Mouse (Mus musculus) frontal cortex, adult 2 months (tissue): ENCODE measurements around the gene Mbtd1. TPM values are rescaled to one million over a fixed set of nuclear protein-coding genes. Genes with fewer than 3 reads are reported as not detected.

Experiments
- DNase-seq, 2 experiments: peaks; one replicate each; pipeline ENCODE4 v3.0.0; 2022; ENCODE audit warnings: low spot score in 1 of 2; ENCODE audit errors: extremely low spot score in 1 of 2
- polyA plus RNA-seq: library from polyadenylated mRNA; depleted of rRNA; stranded (reverse); fragments of >200 nt; gene quantifications from 2 replicates; pipeline ENCODE4 v1.2.3, GENCODE M21; 2012; rRNA removed

Mbtd1 gene
- polyA plus RNA-seq, 1 experiment: 24.6 TPM

DNA sequence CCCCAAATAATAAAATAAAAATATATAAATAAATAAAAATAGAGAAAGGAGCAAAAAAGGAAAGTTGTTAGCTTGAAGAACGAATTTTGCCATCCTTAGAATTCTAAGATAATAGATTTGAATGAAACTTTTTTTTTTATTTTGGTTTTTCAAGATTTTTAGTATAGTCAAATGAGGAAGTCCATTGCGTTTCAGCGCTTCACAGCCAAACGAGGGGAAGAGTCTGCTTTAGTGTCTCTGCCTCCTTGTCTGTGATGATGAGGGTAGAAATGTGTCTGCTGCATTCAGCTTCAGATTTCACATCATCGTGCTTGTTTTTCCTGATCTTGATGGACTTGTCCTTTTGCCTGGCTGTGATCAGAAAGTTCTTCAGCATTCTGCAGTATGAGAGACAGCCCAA, 99.6 kb downstream of the Mbtd1 start:
- DNase-seq: no peak

- DNase-seq: no peak
Measured at GRCm38 (mm10) chr11:93986298-93986697, 100.6 kb downstream of the Mbtd1 start.

GRCm38 (mm10) chr11:93987026-93987425, 101.4 kb downstream of the Mbtd1 start:
- DNase-seq: no peak

DNA sequence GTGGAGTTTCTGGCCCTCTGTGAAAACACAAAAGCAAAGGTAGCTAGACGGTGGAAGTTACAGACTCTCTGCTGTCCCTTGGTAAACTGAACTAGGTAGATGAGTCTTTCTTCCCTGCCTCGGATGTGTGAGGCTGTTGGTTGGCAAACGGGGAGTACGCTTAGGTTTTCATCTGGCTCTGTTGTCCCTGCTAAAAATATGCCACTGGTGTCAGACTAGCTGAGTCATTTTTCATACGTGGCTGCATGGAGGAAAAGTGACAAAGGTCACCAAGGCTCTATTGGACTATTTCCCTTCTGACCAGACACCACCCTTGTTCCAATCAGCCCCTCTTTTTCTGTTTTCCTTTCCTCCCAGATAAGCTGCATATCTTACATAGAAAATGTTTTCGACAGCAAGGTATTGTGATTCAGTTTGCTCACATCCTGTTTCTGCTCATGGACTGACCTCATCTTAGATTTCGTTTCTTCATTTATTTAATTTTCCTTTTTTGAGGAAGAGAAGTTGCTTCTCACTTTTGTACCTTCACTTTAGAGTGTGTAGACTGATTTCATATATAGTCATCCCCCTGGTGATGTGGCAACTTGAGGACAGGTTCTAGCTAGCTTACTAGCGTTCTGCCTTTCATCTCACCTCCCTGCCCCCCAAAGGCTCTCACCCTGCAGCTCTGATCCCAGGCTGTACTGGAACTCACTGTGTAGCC, 102.1 kb downstream of the Mbtd1 start:
- DNase-seq: no peak

DNA sequence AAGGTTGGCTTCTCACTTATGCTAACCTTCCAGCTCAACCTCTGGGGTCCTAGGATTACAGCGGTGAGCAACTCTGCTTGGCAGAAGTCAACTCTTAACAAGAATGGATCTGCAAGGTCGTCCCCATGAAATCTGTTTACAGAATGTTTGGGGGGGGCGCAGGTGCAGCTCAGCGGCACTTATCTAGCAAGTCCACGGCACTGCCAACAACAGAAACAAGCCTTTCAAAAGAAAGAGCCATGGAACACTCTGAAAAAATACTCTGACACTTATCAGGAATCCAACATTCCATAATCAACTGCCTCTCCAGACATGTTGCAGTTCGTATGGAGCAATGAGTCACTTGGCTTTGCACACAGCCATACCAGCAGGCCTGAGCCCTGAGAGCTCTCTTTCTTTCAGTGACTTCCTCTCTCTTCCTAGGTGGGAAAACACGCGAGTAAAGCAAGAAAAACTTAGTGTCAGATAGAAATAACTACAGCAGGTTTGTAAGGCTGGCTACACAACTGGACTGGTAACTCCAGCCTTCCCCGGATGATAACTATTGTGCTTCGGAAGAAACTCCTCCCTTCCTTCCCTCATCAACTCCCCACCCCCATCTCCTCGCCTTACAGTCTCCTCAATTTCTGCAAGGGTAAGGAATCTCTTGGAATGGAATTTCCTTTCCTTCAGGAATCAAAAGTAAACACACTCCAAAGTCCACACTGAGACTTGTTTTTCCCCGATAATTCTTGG, 102.8 kb downstream of the Mbtd1 start:
- DNase-seq: no peak

DNA sequence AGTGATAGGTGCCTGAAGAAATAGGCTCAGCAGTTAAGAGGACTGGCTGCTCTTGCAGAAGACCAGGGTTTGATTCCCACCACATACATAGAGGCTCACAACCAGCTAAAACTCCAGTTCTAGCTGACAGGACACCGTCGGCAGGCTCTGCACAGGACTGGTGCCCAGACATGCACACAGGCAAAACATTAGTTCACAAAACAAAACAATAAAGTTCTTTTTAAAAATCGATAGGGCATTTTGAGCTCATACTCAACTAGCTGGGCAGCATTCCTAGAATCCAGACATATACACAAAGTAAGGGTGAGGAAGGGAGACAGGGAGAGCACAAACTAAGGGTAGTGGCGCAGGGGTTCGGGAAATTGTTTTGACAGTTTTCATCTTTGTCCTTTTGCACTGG, 108.9 kb downstream of the Mbtd1 start:
- no peak for DNase-seq

- peak; percentile 88 for DNase-seq
Measured at GRCm38 (mm10) chr11:93995111-93995719, 109.6 kb downstream of the Mbtd1 start.

DNA sequence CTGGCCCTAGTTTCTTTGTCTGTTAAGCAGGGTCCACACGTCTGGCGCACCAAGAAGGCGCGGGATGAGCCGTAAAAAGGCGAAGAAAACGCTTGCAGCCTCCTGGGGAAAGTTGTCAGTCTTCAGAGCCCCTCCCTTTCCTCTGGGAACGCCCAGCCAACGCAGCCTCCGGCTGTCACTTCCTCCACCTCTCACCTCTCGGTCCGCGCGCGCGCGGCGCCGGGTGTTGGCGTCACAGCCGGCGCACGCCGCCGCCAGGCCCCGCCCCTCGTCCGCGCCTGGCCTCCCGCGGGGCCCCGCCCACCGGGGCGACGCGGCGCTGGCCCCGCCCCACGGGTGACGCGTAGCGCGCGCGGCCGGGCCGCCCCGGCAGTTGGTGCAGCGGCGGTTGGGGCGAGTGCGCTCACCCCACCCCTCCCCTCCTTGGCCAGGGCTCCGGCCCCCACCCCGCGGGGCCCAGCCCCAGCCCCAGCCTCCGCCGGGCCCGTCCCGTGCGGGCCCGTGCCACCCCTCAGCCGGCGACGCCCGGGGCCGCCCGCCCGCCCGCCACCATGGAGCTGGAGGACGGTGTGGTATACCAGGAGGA, 110.2 kb downstream of the Mbtd1 start, which contains the start of gene Spag9:
Gene Spag9 (plus strand): TSS at position 372 of the 586 bp plus-strand sequence.
- peak; percentile 82 to 88 for DNase-seq

Other genes starting within 250 kb of the Mbtd1 start
- gene Utp18, start 86 bp upstream of the Mbtd1 start, polyA plus RNA-seq: 14.6 and 16.1 TPM in 2 replicates
- 99.0 and 106 TPM in 2 replicates for gene Nme2, start 70.4 kb downstream of the Mbtd1 start, polyA plus RNA-seq
- 71.9 and 76.2 TPM in 2 replicates for gene Gm20390, start 82.4 kb downstream of the Mbtd1 start, polyA plus RNA-seq
- 282 and 284 TPM in 2 replicates for gene Nme1, start 82.7 kb downstream of the Mbtd1 start, polyA plus RNA-seq
- gene Spag9, start 110.2 kb downstream of the Mbtd1 start, polyA plus RNA-seq: 127 and 139 TPM in 2 replicates